Mouse (Mus musculus) hindbrain, embryonic 13.5 days (tissue): ENCODE results near the gene Bcl6b. TPM values are rescaled to one million over a fixed set of nuclear protein-coding genes. Genes with fewer than 3 reads are reported as not detected.

Source experiments
- ATAC-seq: fragments of 200-750 bp; cut with Nextera tagmentation; 2 replicates; pipeline ENCODE4 v1.8.0; 2017; ENCODE audit warnings: moderate TSS enrichment; ENCODE audit not compliant: low FRiP score
- H3K27ac ChIP-seq: fragments of 300-500 bp; sonication (generic); 2 replicates; pipeline ENCODE4 v1.5.1; 2015; ENCODE audit warnings: inconsistent platforms, mild to moderate bottlenecking, moderate library complexity
- H3K27me3 ChIP-seq: fragments of 300-500 bp; sonication (generic); 2 replicates; pipeline ENCODE4 v1.6.1; 2015; ENCODE audit warnings: mild to moderate bottlenecking, inconsistent platforms
- H3K36me3 ChIP-seq: fragments of 300-500 bp; sonication (generic); 2 replicates; pipeline ENCODE4 v1.6.1; 2015; ENCODE audit warnings: mild to moderate bottlenecking, inconsistent platforms
- H3K4me1 ChIP-seq: fragments of 300-500 bp; sonication (generic); replicated peaks from 2 replicates; pipeline ENCODE4 v1.6.1; 2015; ENCODE audit warnings: inconsistent platforms
- H3K4me2 ChIP-seq: fragments of 300-500 bp; sonication (generic); 2 replicates; pipeline ENCODE4 v1.6.1; 2015; ENCODE audit warnings: inconsistent platforms, mild to moderate bottlenecking, moderate library complexity
- H3K4me3 ChIP-seq: fragments of 300-500 bp; sonication (generic); 2 replicates; pipeline ENCODE4 v1.5.1; 2015; ENCODE audit warnings: mild to moderate bottlenecking, inconsistent platforms
- H3K9ac ChIP-seq: fragments of 300-500 bp; sonication (generic); 2 replicates; pipeline ENCODE4 v1.6.1; 2015; ENCODE audit warnings: mild to moderate bottlenecking, inconsistent platforms
- H3K9me3 ChIP-seq: fragments of 300-500 bp; sonication (generic); 2 replicates; pipeline ENCODE4 v1.6.1; 2016; ENCODE audit warnings: inconsistent platforms
- WGBS: fragments of 180-500 bp; shearing (Covaris S2); methylation state at CpG from one replicate; pipeline ENCODE4 v1.1.7; 2015; 5-methylcytosine and 5-hydroxymethylcytosine counted together
- polyA plus RNA-seq: library from polyadenylated mRNA; unstranded; fragments of >200 nt; fragmentation: Nextera tagmentation; extraction: Ambion mirVana; gene quantifications from 2 replicates; pipeline ENCODE4 v1.2.1, GENCODE M21; 2015

The Bcl6b gene
- polyA plus RNA-seq = 5.0 and 5.5 TPM in 2 replicates

GRCm38 (mm10) chr11:70229260-70230010, at the start of gene Bcl6b:
Bcl6b (minus strand) TSS chr11:70229798.
- H3K27ac ChIP-seq = peak within 1 kb of the TSS; percentile 5; the same call in 1 of the 2 replicates
- peak within 1 kb of the TSS; percentile 51 for H3K4me2 ChIP-seq
- WGBS = 2% methylated on average over 39 of the region's 39 CpGs
- no peaks in the 10 kb centered on the region for H3K9me3 ChIP-seq
- peak within 1 kb of the TSS; percentile 29 for H3K4me3 ChIP-seq
- peaks cover 51% of the 10 kb centered on the region for H3K4me1 ChIP-seq
- peak within 1 kb of the TSS; percentile 55; the same call in 1 of the 2 replicates for H3K9ac ChIP-seq
- ATAC-seq = no peak
- H3K36me3 ChIP-seq = peaks cover 5% of the 10 kb centered on the region
- peaks cover 74% of the 10 kb centered on the region for H3K27me3 ChIP-seq

DNA sequence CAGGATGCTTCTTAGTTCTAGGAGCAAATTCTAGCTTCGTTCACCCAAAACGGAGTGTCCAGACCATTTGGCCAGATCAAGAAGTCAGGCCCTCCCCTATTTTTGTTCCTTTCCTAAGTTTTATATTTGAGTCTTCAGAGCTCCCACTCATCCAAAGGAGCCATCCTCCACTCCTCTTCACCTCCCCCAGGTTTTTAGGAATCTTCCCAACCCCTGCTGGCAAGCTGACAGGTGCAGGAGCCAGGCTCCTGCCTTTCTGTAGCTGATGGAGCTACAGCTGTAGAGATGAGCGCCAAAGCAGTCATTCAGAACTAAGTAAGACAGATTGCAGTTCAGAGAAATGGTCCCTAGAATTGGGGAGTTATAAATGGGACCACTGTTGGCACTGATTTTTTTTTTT, 49.4 kb upstream of the Bcl6b start:
- Histone ChIP-seq H3K9ac (no peak overlapping the region), H3K36me3 (no peaks in the 10 kb centered on the region), H3K4me1 (no peaks in the 10 kb centered on the region), H3K9me3 (no peaks in the 10 kb centered on the region), H3K4me2 (no peak overlapping the region), H3K27me3 (no peaks in the 10 kb centered on the region), H3K4me3 (no peak overlapping the region), H3K27ac (no peak overlapping the region)
- ATAC-seq = no peak
- WGBS = 80% methylated on average over 3 of the region's 3 CpGs

DNA sequence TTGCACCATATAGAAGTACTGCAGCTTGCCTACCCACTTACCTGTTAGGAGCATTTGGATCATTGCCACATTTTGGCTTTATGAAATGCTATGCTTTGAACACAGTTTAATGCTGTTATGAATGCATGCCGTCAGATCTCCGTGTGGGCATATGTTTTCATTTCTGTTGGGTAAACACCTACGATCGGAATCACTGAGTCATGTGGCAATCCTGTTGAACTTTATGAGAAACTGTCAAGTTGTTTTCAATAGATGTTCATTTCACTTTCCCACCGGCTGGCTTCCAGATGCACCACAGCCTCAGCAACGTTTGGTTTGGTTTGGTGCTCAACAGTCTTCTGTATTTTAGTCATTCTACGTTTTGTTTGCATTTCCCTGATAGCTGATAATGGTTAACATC, 42.0 kb upstream of the Bcl6b start:
- Histone ChIP-seq H3K36me3 (no peaks in the 10 kb centered on the region), H3K4me1 (no peaks in the 10 kb centered on the region), H3K4me2 (no peak overlapping the region), H3K27me3 (0 out of 2 replicates have a peak, but pooled peaks cover 3% of the 10 kb centered on the region), H3K9me3 (no peaks in the 10 kb centered on the region), H3K4me3 (no peak overlapping the region), H3K9ac (no peak overlapping the region), H3K27ac (no peak overlapping the region)
- WGBS = 81% methylated on average over 7 of the region's 7 CpGs
- ATAC-seq = no peak

- H3K9ac ChIP-seq = no peak overlapping the region
- H3K27me3 ChIP-seq = peaks cover 9% of the 10 kb centered on the region; the same call in 1 of the 2 replicates
- no peak overlapping the region for H3K27ac ChIP-seq
- no peaks in the 10 kb centered on the region for H3K36me3 ChIP-seq
- no peaks in the 10 kb centered on the region for H3K4me1 ChIP-seq
- no peak overlapping the region for H3K4me2 ChIP-seq
- ATAC-seq = no peak
- H3K4me3 ChIP-seq = no peak overlapping the region
- WGBS = 92% methylated on average over 1 of the region's 1 CpGs
- H3K9me3 ChIP-seq = no peaks in the 10 kb centered on the region
Measured at GRCm38 (mm10) chr11:70266405-70266804, 36.8 kb upstream of the Bcl6b start.

- Histone ChIP-seq H3K9ac (no peak overlapping the region), H3K9me3 (no peaks in the 10 kb centered on the region), H3K27ac (no peak overlapping the region), H3K4me2 (no peak overlapping the region), H3K36me3 (no peaks in the 10 kb centered on the region), H3K27me3 (peaks cover 9% of the 10 kb centered on the region; the same call in 1 of the 2 replicates), H3K4me1 (no peaks in the 10 kb centered on the region), H3K4me3 (no peak overlapping the region)
- 86% methylated on average over 4 of the region's 4 CpGs for WGBS
- no peak for ATAC-seq
Measured at GRCm38 (mm10) chr11:70265819-70266218, 36.2 kb upstream of the Bcl6b start.

DNA sequence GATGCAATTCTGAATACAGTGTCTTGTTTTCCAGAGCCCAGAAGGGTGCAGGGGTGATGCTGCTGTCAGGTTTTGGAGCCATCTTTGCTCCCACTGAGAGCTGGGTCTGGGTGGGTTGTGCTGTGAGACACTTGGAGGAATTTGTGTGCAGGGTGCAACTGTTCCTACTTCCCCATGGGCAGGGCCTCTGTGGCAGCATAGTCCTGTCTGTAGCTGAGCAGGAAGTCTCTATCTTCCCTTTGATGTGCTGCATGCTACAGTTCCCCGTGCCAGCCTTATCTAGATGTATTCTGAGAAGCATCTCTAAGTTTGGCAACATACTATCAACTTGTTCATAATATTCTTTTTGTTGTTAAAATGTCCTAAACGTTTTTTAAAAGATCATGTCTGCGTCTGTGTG, 35.7 kb upstream of the Bcl6b start:
- WGBS = 62% methylated on average over 3 of the region's 3 CpGs
- no peaks in the 10 kb centered on the region for H3K36me3 ChIP-seq
- no peak for ATAC-seq

GRCm38 (mm10) chr11:70259035-70259434, 29.4 kb upstream of the Bcl6b start:
- Histone ChIP-seq H3K9ac (no peak overlapping the region), H3K9me3 (no peaks in the 10 kb centered on the region), H3K36me3 (no peaks in the 10 kb centered on the region), H3K4me1 (peaks cover 4% of the 10 kb centered on the region), H3K4me3 (no peak overlapping the region), H3K4me2 (no peak overlapping the region), H3K27me3 (peaks cover 37% of the 10 kb centered on the region), H3K27ac (no peak overlapping the region)
- 94% methylated on average over 4 of the region's 4 CpGs for WGBS
- ATAC-seq = no peak

More for the DNA sequence above, 35.7 kb upstream of the Bcl6b start:
- no peaks in the 10 kb centered on the region for H3K9me3 ChIP-seq
- H3K4me2 ChIP-seq = no peak overlapping the region
- no peak overlapping the region for H3K27ac ChIP-seq
- peaks cover 9% of the 10 kb centered on the region; the same call in 1 of the 2 replicates for H3K27me3 ChIP-seq
- no peak overlapping the region for H3K4me3 ChIP-seq
- no peak overlapping the region for H3K9ac ChIP-seq
- no peaks in the 10 kb centered on the region for H3K4me1 ChIP-seq

DNA sequence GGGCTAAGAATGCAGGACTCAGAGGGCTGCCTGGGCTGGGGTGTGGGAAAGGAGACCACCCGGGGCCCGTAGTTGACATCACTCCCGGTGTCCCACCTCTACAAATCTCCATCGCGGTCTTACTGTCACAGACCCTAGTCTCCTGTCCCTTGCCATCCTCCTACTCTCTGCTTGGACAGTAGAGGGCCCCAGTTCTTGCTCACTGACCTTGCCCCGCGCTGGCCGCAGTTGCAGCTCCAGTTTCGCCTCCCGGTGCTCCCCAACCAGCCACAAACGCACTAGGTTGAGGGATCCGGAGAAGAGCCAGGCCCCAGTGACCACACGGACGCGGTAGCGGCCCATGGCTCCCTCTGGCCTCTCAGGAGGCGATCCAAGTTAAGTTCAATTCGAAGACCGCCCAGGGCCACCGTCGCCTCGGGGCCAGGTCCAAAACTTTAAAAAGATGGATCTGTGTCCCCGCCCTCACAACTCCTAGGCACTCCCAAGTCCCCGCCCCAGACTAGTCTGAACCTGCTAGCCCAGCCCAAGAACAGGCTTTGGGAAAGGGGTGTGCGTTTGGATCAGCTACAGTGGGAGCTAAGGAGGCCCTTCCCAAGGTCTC, 25.4 kb upstream of the Bcl6b start, which contains the start of gene Alox12:
Gene Alox12 (minus strand): TSS at position 423 of the 601 bp plus-strand sequence.
- Histone ChIP-seq H3K9ac (peak within 1 kb of the TSS; percentile 39), H3K4me1 (peaks cover 4% of the 10 kb centered on the region), H3K27ac (no peak within 1 kb of the TSS), H3K4me2 (peak within 1 kb of the TSS; percentile 43), H3K36me3 (no peaks in the 10 kb centered on the region), H3K4me3 (peak within 1 kb of the TSS; percentile 23), H3K27me3 (peaks cover 71% of the 10 kb centered on the region), H3K9me3 (no peaks in the 10 kb centered on the region)
- ATAC-seq = no peak
- 2% methylated on average over 25 of the region's 25 CpGs for WGBS

DNA sequence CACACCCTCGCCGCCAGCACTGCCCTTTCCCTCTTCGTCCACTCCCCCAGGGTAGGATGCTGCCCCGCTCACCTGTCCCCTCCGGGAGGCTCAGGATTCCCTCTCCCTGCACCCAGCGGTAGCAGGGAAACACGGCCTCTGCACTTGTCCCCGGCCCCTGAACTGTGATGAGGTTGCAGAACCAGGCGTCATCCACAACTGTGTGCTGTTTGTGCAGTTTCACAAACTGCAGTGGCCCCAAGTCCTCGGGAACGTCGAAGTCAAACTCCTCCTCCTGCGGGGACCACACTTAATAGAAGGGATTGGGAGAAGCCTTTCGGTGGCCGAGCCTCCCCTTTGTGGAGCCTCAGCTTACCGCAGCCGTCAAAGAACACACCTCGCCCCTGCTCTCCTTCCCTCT, 24.7 kb upstream of the Bcl6b start:
- 4% methylated on average over 18 of the region's 18 CpGs for WGBS
- H3K27me3 ChIP-seq = peaks cover 77% of the 10 kb centered on the region
- H3K4me2 ChIP-seq = peak overlapping the region; percentile 43
- H3K4me3 ChIP-seq = peak overlapping the region; percentile 23
- no peaks in the 10 kb centered on the region for H3K9me3 ChIP-seq
- no peaks in the 10 kb centered on the region for H3K36me3 ChIP-seq
- H3K4me1 ChIP-seq = peaks cover 4% of the 10 kb centered on the region
- no peak overlapping the region for H3K27ac ChIP-seq
- no peak for ATAC-seq
- H3K9ac ChIP-seq = no peak overlapping the region

- Histone ChIP-seq H3K27me3 (peaks cover 69% of the 10 kb centered on the region), H3K4me1 (peaks cover 4% of the 10 kb centered on the region), H3K9ac (no peak overlapping the region), H3K4me2 (no peak overlapping the region), H3K27ac (no peak overlapping the region), H3K4me3 (no peak overlapping the region), H3K36me3 (no peaks in the 10 kb centered on the region), H3K9me3 (no peaks in the 10 kb centered on the region)
- 84% methylated on average over 8 of the region's 8 CpGs for WGBS
- ATAC-seq = no peak
Measured at GRCm38 (mm10) chr11:70251853-70252252, 22.3 kb upstream of the Bcl6b start.

DNA sequence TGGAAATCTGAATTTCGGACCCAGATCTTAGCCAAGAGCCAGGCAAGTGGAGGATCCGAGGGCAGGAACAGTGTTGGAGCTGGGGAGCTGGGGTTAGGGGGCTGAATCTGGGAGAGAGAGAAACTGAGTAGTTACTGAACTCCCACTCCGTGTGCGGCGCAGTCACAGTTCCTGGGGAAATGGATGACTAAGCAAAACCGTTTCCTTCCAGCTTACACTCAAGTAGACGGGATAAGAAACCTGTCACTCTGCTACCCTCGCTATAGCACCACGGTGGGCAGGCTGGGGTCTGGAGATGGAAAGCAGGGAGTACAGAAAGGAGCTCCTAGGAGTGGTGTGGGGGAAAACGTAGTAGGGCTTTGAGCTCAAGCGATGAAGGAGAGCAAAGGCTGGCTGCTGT, 20.6 kb upstream of the Bcl6b start:
- Histone ChIP-seq H3K27ac (no peak overlapping the region), H3K36me3 (no peaks in the 10 kb centered on the region), H3K4me2 (no peak overlapping the region), H3K4me3 (no peak overlapping the region), H3K27me3 (peaks cover 67% of the 10 kb centered on the region), H3K4me1 (peaks cover 4% of the 10 kb centered on the region), H3K9me3 (no peaks in the 10 kb centered on the region), H3K9ac (no peak overlapping the region)
- no peak for ATAC-seq
- WGBS = 78% methylated on average over 11 of the region's 11 CpGs

DNA sequence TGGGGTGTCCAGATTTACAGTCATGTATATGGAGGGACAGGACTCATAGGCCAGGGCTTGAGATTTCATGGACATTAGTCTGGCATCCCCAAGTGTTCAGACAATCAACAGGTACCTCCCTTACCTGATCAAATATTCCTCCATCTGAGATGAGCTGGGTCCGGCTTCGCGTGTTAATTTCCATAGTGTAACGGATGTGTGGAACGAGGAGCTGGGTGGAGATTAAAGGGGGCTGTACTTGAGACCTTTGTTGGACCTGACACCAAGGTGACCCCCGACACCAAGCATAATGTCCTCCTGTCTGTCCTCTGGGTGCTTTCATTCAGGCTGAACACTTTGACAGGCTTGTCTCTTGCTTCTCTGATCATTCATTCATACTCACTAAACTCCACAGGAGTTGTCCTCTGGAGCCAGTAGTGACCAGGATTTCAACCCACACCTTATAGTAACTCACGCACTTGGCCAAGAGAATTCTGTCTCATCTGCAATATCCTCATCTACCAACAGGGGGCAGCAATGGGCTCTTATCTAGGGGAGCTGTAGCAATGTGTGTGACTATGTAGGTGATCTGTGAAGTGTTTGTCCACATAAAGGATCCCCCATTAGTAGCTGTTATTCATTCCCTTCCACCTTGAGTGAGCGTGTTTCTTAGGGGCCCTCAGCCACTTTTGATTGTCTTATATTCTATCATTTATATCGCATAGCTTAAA, 17.7 kb upstream of the Bcl6b start:
- Histone ChIP-seq H3K4me1 (no peaks in the 10 kb centered on the region), H3K4me3 (no peak overlapping the region), H3K9ac (no peak overlapping the region), H3K27me3 (peaks cover 54% of the 10 kb centered on the region), H3K9me3 (no peaks in the 10 kb centered on the region), H3K27ac (no peak overlapping the region), H3K4me2 (no peak overlapping the region), H3K36me3 (no peaks in the 10 kb centered on the region)
- WGBS = 44% methylated on average over 9 of the region's 9 CpGs
- no peak for ATAC-seq
